Mouse (Mus musculus) MEL (cell line): ENCODE measurements at regions not wholly inside any gene's neighbourhood (a gene's known extent, or its start where the extent isn't known, plus 50 kb on each side); places are given as distances from the start of the nearest gene placed in this dataset.

Experiments
- BHLHE40 ChIP-seq: IDR thresholded peaks from 2 replicates; pipeline ENCODE4 v1.6.1; 2012; ENCODE audit warnings: low read depth, mild to moderate bottlenecking, inconsistent platforms, low read length, improper control_type of control experiment, borderline replicate concordance
- CTCF ChIP-seq, 3 experiments: IDR thresholded peaks in 2 of 3; conservative IDR thresholded peaks in 1 of 3; 2 replicates each; pipeline ENCODE4 v1.5.1; 2011 to 2012; ENCODE audit warnings: low read length in 3 of 3, low read depth in 2 of 3, mild to moderate bottlenecking in 2 of 3, improper control_type of control experiment in 1 of 3, inconsistent platforms in 1 of 3, mixed read lengths in 1 of 3, moderate library complexity in 1 of 3; ENCODE audit not compliant: control insufficient read depth in 1 of 3, insufficient read depth in 1 of 3, poor library complexity in 1 of 3, severe bottlenecking in 1 of 3
- ELF1 ChIP-seq: IDR thresholded peaks from 2 replicates; pipeline ENCODE4 v1.6.1; 2014; ENCODE audit warnings: low read depth, mild to moderate bottlenecking, inconsistent platforms, low read length, improper control_type of control experiment, moderate library complexity
- EP300 ChIP-seq, 2 experiments: IDR thresholded peaks; 2 replicates each; pipeline ENCODE4 v1.6.1; 2011; ENCODE audit warnings: improper control_type of control experiment in 2 of 2, low read length in 2 of 2, low read depth in 1 of 2, mild to moderate bottlenecking in 1 of 2
- MAX ChIP-seq: IDR thresholded peaks from 2 replicates; pipeline ENCODE4 v1.6.1; 2011; ENCODE audit warnings: low read length, improper control_type of control experiment
- MAZ ChIP-seq: IDR thresholded peaks from 2 replicates; pipeline ENCODE4 v1.6.1; 2012; ENCODE audit warnings: low read depth, mild to moderate bottlenecking, inconsistent platforms, low read length, improper control_type of control experiment
- MYC ChIP-seq: IDR thresholded peaks from 2 replicates; pipeline ENCODE4 v1.6.1; 2011; ENCODE audit warnings: low read depth, mild to moderate bottlenecking, low read length, improper control_type of control experiment, moderate library complexity
- POLR2A ChIP-seq, 2 experiments: IDR thresholded peaks; 2 replicates each; pipeline ENCODE4 v1.6.1; 2011 to 2012; ENCODE audit warnings: low read length in 2 of 2, mild to moderate bottlenecking in 2 of 2, control low read depth in 1 of 2, improper control_type of control experiment in 1 of 2, low read depth in 1 of 2, moderate library complexity in 1 of 2; ENCODE audit not compliant: control insufficient read depth in 1 of 2, insufficient read depth in 1 of 2, poor library complexity in 1 of 2
- POLR2AphosphoS2 ChIP-seq: IDR thresholded peaks from 2 replicates; pipeline ENCODE4 v1.6.1; 2011; ENCODE audit warnings: low read length, improper control_type of control experiment
- POLR2AphosphoS5 ChIP-seq: IDR thresholded peaks from 2 replicates; pipeline ENCODE4 v1.6.1; 2012; ENCODE audit warnings: low read depth, borderline replicate concordance, mild to moderate bottlenecking, inconsistent platforms, low read length, moderate library complexity, mixed read lengths
- SMC3 ChIP-seq: IDR thresholded peaks from 2 replicates; pipeline ENCODE4 v1.6.1; 2011; ENCODE audit warnings: low read depth, low read length, improper control_type of control experiment
- UBTF ChIP-seq: IDR thresholded peaks from 2 replicates; pipeline ENCODE4 v1.6.1; 2012; ENCODE audit warnings: low read depth, mild to moderate bottlenecking, inconsistent platforms, low read length, improper control_type of control experiment, moderate library complexity, borderline replicate concordance; ENCODE audit not compliant: insufficient read depth
- ZC3H11A ChIP-seq: IDR thresholded peaks from 2 replicates; pipeline ENCODE4 v1.6.1; 2012; ENCODE audit warnings: low read depth, mild to moderate bottlenecking, inconsistent platforms, low read length, improper control_type of control experiment
- ZMIZ1 ChIP-seq: IDR thresholded peaks from 2 replicates; pipeline ENCODE4 v1.6.1; 2012; ENCODE audit warnings: low read depth, mild to moderate bottlenecking, inconsistent platforms, low read length, improper control_type of control experiment, moderate library complexity

DNA sequence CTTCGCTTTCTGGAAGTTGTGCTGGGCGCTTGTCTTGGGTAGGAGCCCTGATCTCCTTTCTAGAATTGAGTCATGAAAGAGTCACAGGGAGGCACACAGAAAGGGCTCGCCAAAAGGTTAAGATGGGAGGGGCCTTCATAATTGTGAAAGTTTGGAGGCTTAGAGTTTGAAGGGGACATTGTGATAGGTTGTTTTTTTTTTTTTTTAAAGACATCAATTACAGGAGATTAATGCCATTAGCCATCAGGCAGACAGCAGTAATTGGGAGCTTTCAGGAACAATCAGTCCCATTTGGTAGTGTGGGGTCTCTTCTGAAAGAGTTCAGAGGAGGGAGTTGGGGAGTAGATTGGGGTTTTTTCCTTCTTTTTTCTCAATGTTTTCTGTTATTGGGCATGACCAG, 294.4 kb downstream of the Matn1 start:
- TF ChIP-seq UBTF, result no peak
- TF ChIP-seq CTCF (IDR thresholded peaks at IDR 0.05 in 2 of 3, conservative IDR thresholded peaks at IDR 0.05 in 1 of 3; ENCODE audit: control insufficient read depth in 1 of 3, insufficient read depth in 1 of 3, low read depth in 2 of 3, low read length in 3 of 3, poor library complexity in 1 of 3, severe bottlenecking in 1 of 3), result no peak
- no peak for TF ChIP-seq ELF1
- TF ChIP-seq MAX, result no peak
- TF ChIP-seq EP300 (IDR thresholded peaks at IDR 0.05; ENCODE audit: low read depth in 1 of 2, low read length in 2 of 2), result no peak
- TF ChIP-seq SMC3, result no peak
- no peak for TF ChIP-seq MAZ
- no peak for TF ChIP-seq ZC3H11A
- TF ChIP-seq POLR2AphosphoS2, result no peak
- TF ChIP-seq POLR2A (IDR thresholded peaks at IDR 0.05; ENCODE audit: control insufficient read depth in 1 of 2, insufficient read depth in 1 of 2, low read depth in 1 of 2, low read length in 2 of 2, poor library complexity in 1 of 2), result no peak
- no peak for TF ChIP-seq ZMIZ1
- TF ChIP-seq BHLHE40, result no peak
- TF ChIP-seq POLR2AphosphoS5, result no peak
- no peak for TF ChIP-seq MYC
